Mouse (Mus musculus): ENCODE measurements around the gene Sipa1. TPM values are rescaled to one million over a fixed set of nuclear protein-coding genes. Genes with fewer than 3 reads are reported as not detected.

Gene Sipa1
- total RNA-seq, 2 experiments from 2014 or later, result 126 to 129 TPM

DNA sequence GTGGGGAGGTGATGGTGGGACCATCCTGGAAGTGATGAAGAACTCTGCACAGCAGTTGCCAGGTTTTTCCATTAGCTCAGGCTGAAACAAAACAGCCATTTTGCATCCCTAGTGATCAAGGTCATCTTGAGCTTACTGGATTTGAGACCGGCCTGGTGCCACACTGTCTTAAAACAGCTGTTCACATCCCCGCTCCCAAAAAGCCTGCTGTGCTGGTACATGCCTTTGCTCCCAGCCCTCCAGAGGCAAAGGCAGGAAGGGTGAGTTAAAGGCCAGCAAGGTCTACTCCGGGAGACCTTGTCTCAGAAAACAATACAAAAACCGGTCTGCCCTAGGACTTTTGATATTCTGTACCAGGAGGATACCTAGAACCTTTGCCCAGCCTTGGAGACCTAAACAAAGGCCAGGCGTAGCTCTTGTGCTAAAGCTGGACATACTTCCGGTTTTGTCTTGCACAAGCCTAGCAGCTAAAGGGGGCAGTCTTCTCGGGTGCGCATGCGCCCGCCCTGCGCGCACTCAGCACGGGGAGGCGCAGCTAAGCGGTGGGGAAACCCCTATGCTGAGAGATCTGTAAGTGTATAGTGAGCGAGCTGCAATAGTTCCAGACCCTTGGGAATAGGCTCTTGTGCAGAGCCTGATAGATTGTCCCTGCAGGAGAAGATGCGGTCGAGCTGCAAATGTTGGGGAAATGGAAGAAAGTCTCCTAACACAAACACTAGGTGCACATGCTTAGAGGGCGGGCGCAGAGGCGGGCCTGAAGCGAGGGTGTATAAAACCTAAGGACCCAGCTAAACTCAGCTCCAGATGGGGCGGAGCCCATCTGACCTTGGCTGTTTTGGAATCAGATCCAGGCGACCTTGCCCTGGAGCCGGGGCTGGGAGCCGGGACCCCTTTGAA lies 14.9 kb downstream of the Sipa1 start:
- ATAC-seq (replicated peaks; ENCODE audit: low FRiP score, poor library complexity, severe bottlenecking), result peak; percentile 77

DNA sequence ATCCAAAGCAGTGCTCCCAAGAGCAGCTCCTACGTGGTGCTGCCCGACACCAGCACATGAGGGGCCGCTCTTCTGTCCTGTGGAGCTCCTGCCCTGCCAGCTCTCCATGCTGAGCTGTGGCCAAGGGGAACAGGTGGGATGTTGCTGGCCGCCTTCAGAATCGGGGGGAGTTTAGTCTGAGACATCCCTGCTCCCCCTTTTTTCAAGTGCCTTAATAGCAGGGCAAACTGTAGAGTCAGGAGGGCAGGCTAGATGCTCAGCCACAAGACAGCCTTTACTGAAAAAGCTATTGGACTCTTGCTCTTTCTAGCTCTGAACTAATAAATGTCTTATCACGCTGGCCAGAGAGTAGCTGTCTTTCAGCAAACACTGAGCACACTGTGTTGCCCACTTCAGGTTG lies 15.7 kb downstream of the Sipa1 start:
- no peak for ATAC-seq (replicated peaks; ENCODE audit: low FRiP score, poor library complexity, severe bottlenecking)

DNA sequence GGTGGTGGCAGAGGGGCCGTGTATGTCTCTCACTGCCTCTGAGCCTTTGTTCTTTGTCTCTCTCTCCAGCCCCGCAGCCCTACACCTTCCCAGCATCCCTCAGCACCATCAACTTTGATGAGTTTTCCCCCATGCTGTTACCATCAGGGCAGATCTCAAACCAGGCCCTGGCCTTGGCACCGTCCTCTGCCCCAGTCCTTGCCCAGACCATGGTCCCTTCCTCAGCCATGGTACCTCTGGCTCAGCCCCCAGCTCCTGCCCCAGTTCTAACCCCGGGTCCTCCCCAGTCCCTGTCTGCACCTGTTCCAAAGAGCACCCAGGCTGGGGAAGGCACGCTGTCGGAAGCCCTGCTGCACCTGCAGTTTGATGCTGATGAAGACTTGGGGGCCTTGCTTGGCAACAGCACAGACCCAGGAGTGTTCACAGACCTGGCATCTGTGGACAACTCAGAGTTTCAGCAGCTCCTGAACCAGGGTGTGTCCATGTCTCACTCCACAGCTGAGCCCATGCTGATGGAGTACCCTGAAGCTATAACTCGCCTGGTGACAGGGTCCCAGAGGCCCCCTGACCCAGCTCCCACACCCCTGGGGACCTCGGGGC lies 16.7 kb downstream of the Sipa1 start:
- no peak for ATAC-seq (replicated peaks; ENCODE audit: low FRiP score, poor library complexity, severe bottlenecking)

DNA sequence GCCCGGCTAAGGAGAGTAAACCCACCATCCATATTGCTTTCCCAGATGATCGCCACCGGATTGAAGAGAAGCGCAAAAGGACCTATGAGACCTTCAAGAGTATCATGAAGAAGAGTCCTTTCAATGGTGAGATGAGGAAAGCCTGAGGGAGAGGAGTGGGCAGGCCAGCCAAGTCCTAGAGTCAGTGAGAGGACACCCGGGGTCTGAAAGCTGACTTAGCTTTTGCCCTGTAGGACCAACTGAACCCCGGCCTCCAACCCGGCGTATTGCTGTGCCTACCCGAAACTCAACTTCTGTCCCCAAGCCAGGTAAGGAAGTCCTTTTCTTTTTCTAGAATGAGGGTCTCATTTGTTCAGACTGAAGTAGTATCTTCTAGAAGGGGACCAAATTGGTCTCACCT lies 18.2 kb downstream of the Sipa1 start:
- ATAC-seq (replicated peaks; ENCODE audit: low FRiP score, poor library complexity, severe bottlenecking), result no peak

DNA sequence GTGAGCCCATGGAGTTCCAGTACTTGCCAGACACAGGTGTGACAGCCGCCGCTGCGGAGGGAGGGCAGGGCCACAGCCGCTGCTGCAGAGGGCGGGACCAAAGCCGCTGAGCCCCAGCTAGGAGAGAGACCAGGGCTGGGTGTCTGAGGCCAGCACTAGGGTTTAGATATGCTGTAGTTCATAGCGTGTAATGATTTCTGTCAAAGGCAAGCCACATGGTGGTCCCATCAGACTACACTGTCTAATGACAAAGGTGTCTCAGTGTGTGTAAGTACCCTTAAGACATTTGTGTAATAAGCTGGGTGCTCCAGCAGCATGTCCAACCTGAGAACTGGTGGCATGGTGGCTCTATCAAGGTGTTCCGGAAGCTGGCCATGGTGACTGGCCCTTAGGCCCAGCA lies 21.9 kb downstream of the Sipa1 start:
- no peak for ATAC-seq (replicated peaks; ENCODE audit: low FRiP score, poor library complexity, severe bottlenecking)

DNA sequence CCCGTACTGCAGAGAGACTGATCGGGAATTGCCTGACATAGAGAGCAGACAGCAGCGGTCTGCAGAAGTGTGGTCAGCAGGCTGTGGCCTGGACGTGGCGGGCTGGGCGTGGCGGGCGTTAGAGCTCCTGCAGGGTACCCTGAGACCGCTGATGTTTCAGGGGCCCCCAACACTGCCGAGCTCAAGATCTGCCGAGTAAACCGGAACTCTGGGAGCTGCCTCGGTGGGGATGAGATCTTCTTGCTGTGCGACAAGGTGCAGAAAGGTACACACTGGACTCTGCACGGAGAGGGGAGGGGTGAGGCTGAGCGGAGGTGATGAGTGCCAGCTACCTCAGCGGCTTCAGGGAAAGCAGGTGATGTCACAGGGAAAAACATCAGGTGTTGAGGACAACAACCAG lies 22.5 kb downstream of the Sipa1 start:
- no peak for ATAC-seq (replicated peaks; ENCODE audit: low FRiP score, poor library complexity, severe bottlenecking)

DNA sequence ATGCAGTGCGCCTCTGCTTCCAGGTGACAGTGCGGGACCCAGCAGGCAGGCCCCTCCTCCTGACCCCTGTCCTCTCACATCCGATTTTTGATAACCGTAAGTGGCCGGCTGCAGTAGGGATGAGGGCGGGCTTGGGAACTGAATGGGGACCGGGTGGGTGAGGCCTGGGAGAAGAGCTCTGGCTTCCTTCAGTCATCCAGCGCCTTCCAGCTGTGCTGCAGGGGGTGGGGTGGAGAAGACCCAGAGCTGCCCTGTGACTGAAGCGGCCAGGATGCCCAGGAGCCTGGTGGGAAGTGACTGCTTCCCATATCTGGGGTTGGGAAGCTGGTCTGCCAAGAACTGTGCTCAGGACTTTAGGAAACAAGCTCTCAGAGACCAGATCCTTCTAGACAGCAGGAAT lies 23.2 kb downstream of the Sipa1 start:
- no peak for ATAC-seq (replicated peaks; ENCODE audit: low FRiP score, poor library complexity, severe bottlenecking)

DNA sequence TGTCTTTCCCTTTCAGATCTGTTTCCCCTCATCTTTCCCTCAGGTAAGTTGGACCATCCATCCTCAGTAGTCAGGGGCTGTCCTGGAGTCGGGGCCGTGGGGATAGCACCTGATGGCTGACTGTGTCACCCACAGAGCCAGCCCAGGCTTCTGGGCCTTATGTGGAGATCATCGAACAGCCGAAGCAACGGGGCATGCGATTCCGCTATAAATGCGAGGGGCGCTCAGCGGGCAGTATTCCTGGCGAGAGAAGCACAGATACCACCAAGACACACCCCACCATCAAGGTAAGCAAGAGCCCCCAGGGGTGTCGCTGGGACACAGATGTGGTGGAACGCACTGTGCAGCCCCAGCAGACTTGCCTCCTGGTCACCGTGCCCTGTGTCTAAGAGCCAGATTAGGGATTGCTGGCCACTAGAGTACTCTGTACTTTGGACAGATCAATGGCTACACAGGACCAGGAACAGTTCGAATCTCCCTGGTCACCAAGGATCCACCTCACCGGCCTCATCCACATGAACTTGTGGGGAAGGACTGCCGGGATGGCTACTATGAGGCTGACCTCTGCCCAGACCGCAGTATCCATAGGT lies 25.0 kb downstream of the Sipa1 start:
- ATAC-seq (replicated peaks; ENCODE audit: low FRiP score, poor library complexity, severe bottlenecking), result no peak

DNA sequence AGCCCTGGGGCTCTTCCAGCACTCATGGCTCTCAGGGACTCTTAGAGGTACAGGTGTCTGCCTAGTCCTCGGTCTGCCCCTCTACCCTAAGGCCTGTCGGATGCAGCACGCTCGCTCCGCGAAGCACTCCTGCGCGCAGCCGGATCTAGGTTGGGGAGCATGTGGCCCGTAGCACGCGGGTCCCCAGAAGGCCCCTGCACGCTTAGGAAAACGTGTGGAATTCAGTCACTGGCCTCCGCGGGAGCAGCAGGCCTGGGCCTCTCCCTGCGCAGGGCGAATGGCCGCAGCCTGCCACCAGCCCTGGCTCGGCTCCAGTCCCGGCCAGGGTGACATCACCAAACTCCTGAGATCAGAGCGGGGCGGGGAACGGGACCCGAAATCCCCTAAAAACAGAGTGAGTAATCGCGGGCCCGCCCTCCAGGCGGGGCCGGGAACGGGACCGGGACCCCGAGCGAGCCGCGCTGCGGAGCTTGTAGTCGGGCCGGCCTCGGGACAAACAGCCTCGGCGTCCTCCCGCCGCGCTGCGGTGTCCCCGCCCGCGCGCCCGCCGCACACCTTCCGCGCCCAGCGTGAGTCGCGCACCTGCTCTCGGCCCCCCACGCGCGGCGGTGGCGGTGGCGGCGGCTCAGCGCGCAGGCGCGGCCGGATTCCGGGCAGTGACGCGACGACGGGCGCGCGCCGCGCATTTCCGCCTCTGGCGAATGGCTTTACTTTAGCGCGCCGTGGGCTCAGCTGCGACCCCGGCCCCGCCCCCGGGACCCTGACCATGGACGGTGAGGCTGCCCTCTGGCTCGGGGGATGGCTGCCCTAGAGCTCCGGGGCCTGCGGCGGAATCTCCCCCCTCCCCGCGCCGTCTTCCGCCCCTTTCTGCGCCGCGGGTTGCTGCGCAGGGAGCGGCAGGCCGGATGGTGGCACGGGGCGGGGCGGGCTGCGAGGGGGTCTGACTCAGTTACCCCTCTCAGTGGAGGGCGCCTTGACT lies 26.1 kb downstream of the Sipa1 start, which contains the start of gene Rela:
Gene Rela, plus strand, starts transcription at position 415 of the 979 bp plus-strand sequence.
- peak; percentile 87 for ATAC-seq (replicated peaks; ENCODE audit: low FRiP score, poor library complexity, severe bottlenecking)

DNA sequence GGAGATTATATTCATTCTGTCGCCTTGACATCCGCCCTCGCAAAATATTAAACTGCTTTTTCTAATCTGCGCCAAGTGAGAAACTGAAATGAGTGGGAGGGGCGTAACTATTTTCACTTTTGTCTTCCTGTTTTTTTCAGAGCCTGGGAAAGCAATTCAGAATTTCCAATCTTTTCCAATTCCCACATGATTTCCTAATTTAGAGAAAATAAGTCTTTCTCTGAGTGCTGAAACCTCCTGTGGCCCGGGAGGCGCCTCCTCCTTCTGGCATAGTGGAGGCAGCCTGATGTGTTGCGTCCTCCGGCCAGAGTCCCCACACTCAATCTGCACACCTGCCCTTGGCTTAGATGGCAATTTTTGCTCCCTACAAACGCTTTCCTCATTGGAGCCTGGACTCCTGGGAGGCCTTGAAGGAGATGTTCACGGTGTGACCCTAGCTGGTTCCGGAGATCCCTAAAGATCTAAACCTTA lies 26.9 kb downstream of the Sipa1 start:
- ATAC-seq (replicated peaks; ENCODE audit: low FRiP score, poor library complexity, severe bottlenecking), result no peak; the same call in 1 of the 2 replicates

DNA sequence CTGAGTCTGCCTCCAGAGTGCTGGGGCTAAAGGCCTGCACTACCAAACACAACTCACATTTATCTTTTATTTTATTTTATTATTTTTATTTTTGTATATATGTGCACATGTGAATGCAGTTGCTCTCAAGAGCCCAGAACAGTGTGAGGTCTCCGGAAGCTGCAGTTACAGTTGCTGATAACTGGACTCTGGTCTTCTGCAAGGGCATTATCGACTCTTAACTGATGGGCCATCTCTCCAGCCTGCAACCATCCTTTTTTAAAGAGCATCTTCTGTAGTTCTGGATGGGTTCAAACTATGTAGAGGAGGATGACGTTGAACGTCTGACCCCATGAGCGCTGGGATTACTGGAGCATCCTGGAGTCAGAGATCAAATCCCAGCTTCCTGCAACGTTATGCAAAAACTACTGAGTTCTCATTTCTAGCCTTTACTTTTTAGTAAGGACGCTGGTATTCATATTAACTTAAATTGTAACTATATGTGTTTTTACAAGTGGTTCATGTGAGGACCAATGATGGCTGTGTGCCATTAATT lies 27.4 kb downstream of the Sipa1 start:
- no peak for ATAC-seq (replicated peaks; ENCODE audit: low FRiP score, poor library complexity, severe bottlenecking)

DNA sequence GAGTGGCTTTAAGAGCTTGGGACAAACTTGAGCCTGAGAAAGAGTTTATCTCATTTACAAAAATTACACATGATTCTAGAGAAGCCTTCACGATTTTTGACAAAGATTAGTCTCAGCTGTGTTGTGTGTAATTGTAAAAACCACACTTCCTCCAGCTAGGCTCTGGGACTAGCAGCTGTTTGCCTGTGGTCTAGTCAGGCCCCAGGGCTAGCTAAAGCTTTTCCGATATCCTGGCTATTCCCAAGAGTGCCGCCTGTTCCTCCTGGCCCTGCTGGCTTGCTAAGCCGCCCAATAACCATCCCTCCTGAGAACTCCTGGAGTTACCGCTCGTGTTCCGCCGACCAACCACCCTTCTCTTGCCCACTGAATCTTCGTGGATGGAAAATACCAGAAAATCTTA lies 31.4 kb downstream of the Sipa1 start:
- ATAC-seq (replicated peaks; ENCODE audit: low FRiP score, poor library complexity, severe bottlenecking), result no peak

DNA sequence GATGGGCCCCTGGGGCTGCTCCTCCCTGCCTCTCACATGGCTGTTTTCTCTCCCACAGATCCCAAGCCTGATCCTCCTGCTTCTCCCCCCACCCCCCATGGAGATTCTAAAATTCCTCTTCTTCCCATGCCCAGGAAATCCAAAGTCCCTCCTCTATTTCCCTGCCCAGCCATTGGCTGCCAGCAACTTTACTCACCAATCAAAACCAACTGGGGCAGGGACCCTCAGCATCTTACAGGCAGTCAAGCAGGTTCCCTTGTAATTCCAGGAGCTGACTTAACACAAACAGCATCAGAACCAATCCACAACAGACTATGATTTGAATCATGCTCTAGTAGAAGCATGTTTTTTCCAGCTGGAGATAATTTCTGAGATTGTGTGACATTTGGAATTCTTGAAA lies 33.6 kb downstream of the Sipa1 start:
- ATAC-seq (replicated peaks; ENCODE audit: low FRiP score, poor library complexity, severe bottlenecking), result no peak

DNA sequence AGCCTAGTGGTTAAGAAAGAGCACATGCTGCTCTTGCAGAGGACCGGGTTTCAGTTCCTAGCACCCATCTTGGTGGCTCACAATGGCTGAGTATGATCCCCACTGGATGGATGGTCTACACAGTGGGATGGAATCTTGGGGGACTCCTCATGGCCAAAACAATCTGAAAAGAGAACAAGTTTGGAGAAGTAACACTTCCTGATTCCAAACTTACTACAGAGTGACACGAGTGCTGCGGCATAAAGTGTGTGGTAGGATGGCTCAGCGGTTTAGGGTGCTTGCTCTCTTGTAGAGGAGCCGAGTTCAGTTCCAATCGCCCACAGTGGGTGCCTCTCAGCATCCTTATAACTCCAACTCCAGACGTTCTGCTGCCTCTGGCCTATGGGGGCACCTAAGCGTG lies 38.2 kb downstream of the Sipa1 start:
- ATAC-seq (replicated peaks; ENCODE audit: low FRiP score, poor library complexity, severe bottlenecking), result no peak

DNA sequence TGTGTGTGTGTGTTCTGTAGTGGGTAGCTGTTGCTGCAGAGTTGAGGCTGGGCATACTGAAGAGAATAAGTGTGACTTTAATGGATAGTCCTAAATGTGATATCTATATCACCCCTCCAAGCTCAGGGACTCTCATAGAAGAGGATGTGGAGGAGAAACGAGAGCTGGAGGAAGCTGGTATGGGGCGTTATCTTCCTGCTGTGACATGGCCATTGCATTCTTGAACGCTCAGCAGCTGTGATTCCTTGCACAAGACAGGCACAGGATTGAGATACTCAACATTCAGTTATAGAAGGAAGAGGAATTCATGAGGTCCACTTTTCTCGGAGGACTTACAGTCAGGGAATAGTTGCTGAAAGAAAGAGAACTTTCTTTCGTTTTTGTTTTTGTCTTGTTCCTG lies 41.6 kb downstream of the Sipa1 start:
- ATAC-seq (replicated peaks; ENCODE audit: low FRiP score, poor library complexity, severe bottlenecking), result no peak

DNA sequence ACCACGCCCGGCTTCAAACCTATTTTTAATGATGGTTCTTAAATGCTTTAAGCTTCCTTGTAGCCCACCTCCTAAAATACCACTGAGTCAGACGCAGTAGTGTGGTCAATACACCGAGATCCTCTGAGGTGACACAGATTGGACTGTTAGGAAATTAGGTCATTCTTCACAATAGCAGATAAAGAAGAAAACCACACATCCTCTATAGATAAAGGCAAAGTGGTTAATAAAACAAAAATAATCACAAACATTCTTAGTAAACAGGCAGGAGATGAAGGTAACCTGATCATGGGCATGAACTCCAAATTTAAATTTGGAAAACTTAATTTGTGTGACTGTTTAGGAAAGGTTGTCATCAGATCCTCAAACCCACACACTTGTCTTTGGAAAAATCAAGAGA lies 43.5 kb downstream of the Sipa1 start:
- no peak for ATAC-seq (replicated peaks; ENCODE audit: low FRiP score, poor library complexity, severe bottlenecking)

DNA sequence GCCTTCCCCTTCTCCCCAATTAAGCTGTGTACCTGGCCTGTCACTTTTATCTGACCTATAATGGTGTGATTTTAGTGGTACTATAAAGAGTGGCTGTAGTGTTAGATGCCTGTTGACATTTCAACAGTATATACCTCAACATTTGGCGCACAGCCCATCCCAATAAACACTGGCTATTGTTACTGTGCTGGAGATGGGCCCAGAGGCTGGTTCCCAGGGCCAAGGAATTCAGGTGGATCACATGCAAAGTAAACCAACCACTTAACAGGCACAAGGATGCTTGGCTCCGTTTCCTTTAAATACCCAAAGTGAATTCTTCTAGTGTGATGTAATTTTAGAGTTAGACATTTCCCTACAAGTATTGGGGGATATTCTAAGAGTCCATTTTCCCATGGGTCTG lies 48.6 kb downstream of the Sipa1 start:
- no peak for ATAC-seq (replicated peaks; ENCODE audit: low FRiP score, poor library complexity, severe bottlenecking)

DNA sequence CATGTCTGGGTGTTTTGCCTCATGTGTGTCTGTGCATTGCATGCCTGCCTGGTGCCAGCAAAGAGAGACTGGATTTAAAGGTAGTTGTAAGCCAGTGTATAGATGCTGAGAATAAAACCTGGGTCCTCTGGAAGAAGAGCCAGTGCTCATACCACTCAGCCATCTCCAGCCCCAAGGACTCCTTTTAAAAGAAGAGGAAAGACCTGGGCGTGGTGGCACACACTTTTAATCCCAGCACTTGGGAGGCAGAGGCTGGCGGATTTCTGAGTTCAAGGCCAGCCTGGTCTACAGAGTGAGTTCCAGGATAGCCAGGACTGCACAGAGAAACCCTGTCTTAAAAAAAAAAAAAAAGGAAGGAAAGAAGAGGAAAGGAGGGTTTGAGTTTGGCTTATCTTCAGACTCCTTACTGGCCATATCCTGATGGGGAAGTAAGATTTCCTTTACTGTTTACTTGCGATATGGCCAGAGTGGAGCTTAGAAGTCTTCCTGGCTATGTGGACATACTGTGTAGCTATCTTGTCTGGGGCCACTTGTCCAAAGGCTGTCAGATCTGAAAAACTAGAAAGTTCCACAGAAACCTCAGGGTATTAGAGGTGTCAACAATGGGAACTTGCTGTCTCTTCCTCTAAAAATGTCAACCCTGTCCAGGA lies 50.6 kb downstream of the Sipa1 start:
- ATAC-seq (replicated peaks; ENCODE audit: low FRiP score, poor library complexity, severe bottlenecking), result no peak

DNA sequence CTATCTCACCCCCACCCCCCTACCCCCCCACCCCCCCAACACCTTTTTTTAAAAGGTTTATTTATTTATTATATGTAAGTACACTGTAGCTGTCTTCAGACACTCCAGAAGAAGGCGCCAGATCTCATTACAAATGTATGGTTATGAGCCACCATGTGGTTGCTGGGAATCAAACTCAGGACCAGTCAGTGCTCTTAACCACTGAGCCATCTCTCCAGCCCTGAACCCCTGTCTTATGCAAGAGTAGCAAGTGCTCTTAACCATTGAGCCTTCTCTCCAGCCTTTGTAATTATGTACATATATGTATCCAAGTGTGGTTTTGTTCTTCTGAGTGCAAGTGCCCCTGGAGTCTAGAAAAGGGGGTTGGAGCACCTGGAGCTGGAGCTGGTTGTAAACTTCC lies 51.5 kb downstream of the Sipa1 start:
- no peak for ATAC-seq (replicated peaks; ENCODE audit: low FRiP score, poor library complexity, severe bottlenecking)
